Mouse (Mus musculus): ENCODE results near the gene Rprd1b.

DNA sequence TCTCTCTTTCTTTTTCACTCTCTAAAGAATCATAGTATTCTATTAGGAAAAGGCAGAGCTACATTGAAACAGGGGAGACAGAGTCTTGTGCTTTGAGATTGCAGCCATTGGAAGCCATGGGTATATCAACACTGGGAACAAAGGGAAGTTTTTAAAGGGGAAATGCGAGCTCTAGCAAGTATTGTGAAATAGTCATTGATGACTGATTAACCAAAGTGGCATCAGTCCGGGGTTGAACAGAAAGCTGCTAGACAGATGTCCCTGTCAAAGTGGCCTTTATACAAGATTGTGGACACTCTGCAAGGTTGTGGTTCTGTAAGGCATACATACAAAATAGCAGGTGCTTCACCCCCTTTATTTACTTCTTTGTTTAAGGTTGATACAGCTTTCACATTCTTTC is 127.3 kb downstream of the Rprd1b start:
- no peak for TF ChIP-seq CTCF (IDR thresholded peaks at IDR 0.05; ENCODE audit: low read depth)
- TF ChIP-seq EP300 (IDR thresholded peaks at IDR 0.05; ENCODE audit: low read depth): no peak
